Mouse (Mus musculus) liver, embryonic 13.5 days (tissue): Measurements from ENCODE around the gene Lonp2. TPM values are rescaled to one million over a fixed set of nuclear protein-coding genes. Genes with fewer than 3 reads are reported as not detected.

Experiments used
- ATAC-seq: fragments of 200-750 bp; cut with Nextera tagmentation; 2 replicates; pipeline ENCODE4 v1.8.0; 2017; ENCODE audit warnings: low read depth, mild to moderate bottlenecking, moderate number of reproducible peaks, moderate library complexity
- DNase-seq: peaks from one replicate; pipeline ENCODE4 v3.0.0; 2022
- H3K27ac ChIP-seq: fragments of 300-500 bp; sonication (generic); 2 replicates; pipeline ENCODE4 v1.5.1; 2015; ENCODE audit warnings: moderate library complexity, mild to moderate bottlenecking, inconsistent platforms
- H3K27me3 ChIP-seq: fragments of 300-500 bp; sonication (generic); 2 replicates; pipeline ENCODE4 v1.6.1; 2015; ENCODE audit warnings: mild to moderate bottlenecking, inconsistent platforms
- H3K36me3 ChIP-seq: fragments of 300-500 bp; sonication (generic); 2 replicates; pipeline ENCODE4 v1.6.1; 2015; ENCODE audit warnings: mild to moderate bottlenecking, inconsistent platforms
- H3K4me1 ChIP-seq: fragments of 300-500 bp; sonication (generic); replicated peaks from 2 replicates; pipeline ENCODE4 v1.6.1; 2015; ENCODE audit warnings: inconsistent platforms
- H3K4me2 ChIP-seq: fragments of 300-500 bp; sonication (generic); 2 replicates; pipeline ENCODE4 v1.6.1; 2015; ENCODE audit warnings: inconsistent platforms, mild to moderate bottlenecking, moderate library complexity
- H3K4me3 ChIP-seq: fragments of 300-500 bp; sonication (generic); replicated peaks from 2 replicates; pipeline ENCODE4 v1.5.1; 2015; ENCODE audit warnings: mild to moderate bottlenecking, inconsistent platforms
- H3K9ac ChIP-seq: fragments of 300-500 bp; sonication (generic); 2 replicates; pipeline ENCODE4 v1.6.1; 2015; ENCODE audit warnings: mild to moderate bottlenecking, inconsistent platforms
- H3K9me3 ChIP-seq: fragments of 300-500 bp; sonication (generic); replicated peaks from 2 replicates; pipeline ENCODE4 v1.6.1; 2016; ENCODE audit warnings: inconsistent platforms
- WGBS: fragments of 180-500 bp; shearing (Covaris S2); methylation state at CpG from one replicate; pipeline ENCODE4 v1.1.7; 2015; ENCODE audit not compliant: insufficient replicate concordance; 5-methylcytosine and 5-hydroxymethylcytosine counted together
- polyA plus RNA-seq: library from polyadenylated mRNA; unstranded; fragments of >200 nt; fragmentation: Nextera tagmentation; extraction: Ambion mirVana; gene quantifications from 2 replicates; pipeline ENCODE4 v1.2.1, GENCODE M21; 2015

Gene Lonp2
- polyA plus RNA-seq, 1 experiment from 2014 or later, result 34.5 TPM

DNA sequence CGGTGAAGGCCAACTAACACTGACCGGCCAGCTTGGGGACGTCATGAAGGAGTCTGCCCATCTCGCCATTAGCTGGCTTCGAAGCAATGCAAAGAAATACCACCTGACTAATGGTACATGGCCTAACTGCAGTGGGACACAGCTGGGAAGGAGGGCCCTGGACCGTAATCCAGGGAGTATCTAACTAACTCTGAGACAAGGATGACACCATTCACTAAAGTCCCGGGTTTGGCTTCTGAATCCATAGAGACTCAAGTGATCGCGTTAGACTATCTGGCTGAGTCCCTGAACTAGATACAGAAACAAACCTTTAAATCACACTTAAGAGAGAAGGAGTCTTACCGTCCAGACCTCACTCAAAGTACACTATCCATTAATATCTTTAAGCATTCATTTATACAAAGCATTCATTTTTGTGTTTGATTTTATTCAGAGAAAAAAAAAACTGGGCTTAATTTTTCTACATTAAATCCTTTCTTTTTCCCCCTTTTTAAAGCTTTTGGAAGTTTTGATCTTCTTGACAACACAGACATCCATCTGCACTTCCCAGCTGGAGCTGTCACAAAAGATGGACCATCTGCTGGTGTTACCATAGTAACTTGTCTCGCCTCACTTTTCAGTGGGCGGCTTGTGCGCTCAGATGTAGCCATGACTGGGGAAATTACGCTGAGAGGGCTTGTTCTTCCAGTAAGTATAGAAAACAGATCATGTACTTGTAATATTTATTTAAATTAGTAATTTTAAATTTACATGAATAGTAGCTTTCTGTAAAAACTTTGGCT is 89.8 kb downstream of the Lonp2 start:
- 0 out of 2 replicates have a peak overlapping the region, but pooled peaks have one; percentile 57 for H3K27ac ChIP-seq
- H3K36me3 ChIP-seq, result peaks cover 45% of the 10 kb centered on the region
- 84% methylated on average over 14 of the region's 14 CpGs for WGBS
- no peaks in the 10 kb centered on the region for H3K9me3 ChIP-seq
- H3K4me1 ChIP-seq, result peaks cover 27% of the 10 kb centered on the region
- no peak overlapping the region for H3K4me3 ChIP-seq
- no peaks in the 10 kb centered on the region for H3K27me3 ChIP-seq
- ATAC-seq (no peak), DNase-seq (no peak)
- no peak overlapping the region for H3K4me2 ChIP-seq
- no peak overlapping the region for H3K9ac ChIP-seq

DNA sequence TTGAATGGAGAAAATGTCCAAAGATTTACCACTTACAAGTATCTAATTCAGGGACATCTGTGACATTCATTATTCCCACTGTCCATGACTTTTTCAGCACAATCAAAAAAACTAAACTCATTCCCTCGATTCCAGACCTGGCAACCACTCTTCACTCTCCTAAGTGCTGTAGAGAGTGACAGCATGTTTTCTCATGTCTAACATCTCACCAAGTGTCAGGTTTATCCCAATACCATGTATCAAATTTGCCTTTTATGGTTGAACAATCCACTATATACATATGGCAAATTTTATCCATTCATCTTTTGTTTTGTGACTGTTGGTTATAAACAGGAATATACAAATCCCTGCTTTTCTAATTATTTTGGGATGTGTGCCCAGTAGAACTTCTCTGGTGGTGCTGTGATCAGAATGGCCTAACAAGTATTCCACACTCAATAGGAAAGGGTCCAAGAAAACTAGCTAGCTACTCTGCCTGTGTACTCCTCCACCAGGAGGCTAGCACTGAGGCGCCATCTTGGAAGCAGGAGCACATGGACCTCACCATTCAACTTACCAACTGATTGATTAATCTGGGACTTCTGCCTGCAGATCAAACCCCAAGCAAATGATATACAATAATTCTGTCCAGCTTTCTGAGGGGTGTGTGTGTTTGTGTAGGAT is 94.6 kb downstream of the Lonp2 start:
- Histone ChIP-seq H3K27me3 (no peaks in the 10 kb centered on the region), H3K9me3 (no peaks in the 10 kb centered on the region), H3K4me3 (no peak overlapping the region), H3K27ac (no peak overlapping the region), H3K4me2 (no peak overlapping the region), H3K9ac (no peak overlapping the region), H3K4me1 (peaks cover 4% of the 10 kb centered on the region), H3K36me3 (peaks cover 39% of the 10 kb centered on the region)
- WGBS, result 76% methylated on average over 2 of the region's 2 CpGs
- no peak for ATAC-seq
- no peak for DNase-seq

DNA sequence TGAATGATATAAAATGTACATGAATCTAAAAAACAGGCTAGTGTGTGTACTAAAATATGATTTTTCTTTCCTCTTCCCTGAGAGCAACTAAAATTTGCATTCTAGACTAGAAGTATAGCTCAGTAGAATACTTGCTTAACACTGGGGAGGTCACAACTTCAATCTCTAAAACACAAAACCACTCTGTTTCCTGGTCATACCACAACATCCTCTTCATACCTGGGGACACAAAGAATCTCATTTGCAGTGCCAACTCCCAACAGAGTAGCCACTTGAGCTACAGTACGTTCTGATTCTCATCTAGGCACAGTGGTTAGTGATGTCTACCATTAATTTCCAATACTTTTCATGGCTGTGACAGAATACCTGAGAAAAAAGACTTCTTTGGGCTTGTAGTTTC is 95.5 kb downstream of the Lonp2 start:
- WGBS, result 46% methylated on average over 1 of the region's 1 CpGs
- Histone ChIP-seq H3K9me3 (no peaks in the 10 kb centered on the region), H3K9ac (no peak overlapping the region), H3K27ac (no peak overlapping the region), H3K4me2 (no peak overlapping the region), H3K27me3 (no peaks in the 10 kb centered on the region), H3K36me3 (peaks cover 36% of the 10 kb centered on the region), H3K4me3 (no peak overlapping the region), H3K4me1 (peaks cover 3% of the 10 kb centered on the region; the same call in 1 of the 2 replicates)
- DNase-seq (no peak), ATAC-seq (no peak)

DNA sequence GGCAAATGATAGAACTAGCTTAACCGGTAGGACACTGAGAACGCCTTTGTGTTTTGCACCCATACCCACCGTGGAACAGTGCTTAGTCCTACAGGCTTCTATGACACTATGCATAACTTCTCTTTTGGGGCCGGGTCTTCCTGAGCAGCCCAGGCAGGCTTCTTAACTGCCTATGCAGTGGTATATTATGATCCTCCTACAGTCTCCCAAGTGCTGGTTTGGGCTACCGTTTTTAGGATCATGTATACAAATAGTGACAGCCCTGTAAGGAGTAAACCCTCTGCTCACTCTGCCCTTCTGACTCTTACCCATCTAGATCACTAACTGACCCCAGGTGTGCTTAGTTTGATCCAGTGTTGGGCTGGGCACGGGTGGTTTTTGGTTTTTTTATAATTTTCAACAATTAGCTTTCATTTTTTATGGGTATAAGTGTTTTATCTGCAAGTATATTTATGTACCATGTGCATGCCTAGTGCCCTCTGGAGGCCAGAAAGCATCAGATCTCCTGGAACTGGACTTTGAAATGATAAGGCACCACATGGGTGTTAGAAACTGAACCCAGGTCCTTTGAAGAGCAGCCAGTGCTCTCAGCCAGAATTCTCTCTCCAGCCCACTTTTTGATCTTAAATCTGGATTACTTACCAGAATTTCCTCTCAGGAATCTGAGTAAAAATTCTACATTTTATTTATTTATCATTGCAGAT is 97.1 kb downstream of the Lonp2 start:
- Histone ChIP-seq H3K27ac (no peak overlapping the region), H3K36me3 (peaks cover 34% of the 10 kb centered on the region), H3K4me2 (no peak overlapping the region), H3K9me3 (no peaks in the 10 kb centered on the region), H3K27me3 (no peaks in the 10 kb centered on the region), H3K9ac (no peak overlapping the region), H3K4me3 (no peak overlapping the region), H3K4me1 (0 out of 2 replicates have a peak, but pooled peaks cover 3% of the 10 kb centered on the region)
- ATAC-seq, result no peak
- 83% methylated on average over 6 of the region's 6 CpGs for WGBS
- no peak for DNase-seq

- Histone ChIP-seq H3K27ac (no peak overlapping the region), H3K27me3 (no peaks in the 10 kb centered on the region), H3K36me3 (peaks cover 28% of the 10 kb centered on the region), H3K9me3 (no peaks in the 10 kb centered on the region), H3K4me2 (no peak overlapping the region), H3K4me1 (0 out of 2 replicates have a peak, but pooled peaks cover 7% of the 10 kb centered on the region), H3K4me3 (no peak overlapping the region), H3K9ac (no peak overlapping the region)
- DNase-seq (no peak), ATAC-seq (no peak)
- WGBS, result 79% methylated on average over 2 of the region's 2 CpGs
These were observed 97.6 kb downstream of the Lonp2 start for GRCm38 (mm10) chr8:86721490-86721889.

DNA sequence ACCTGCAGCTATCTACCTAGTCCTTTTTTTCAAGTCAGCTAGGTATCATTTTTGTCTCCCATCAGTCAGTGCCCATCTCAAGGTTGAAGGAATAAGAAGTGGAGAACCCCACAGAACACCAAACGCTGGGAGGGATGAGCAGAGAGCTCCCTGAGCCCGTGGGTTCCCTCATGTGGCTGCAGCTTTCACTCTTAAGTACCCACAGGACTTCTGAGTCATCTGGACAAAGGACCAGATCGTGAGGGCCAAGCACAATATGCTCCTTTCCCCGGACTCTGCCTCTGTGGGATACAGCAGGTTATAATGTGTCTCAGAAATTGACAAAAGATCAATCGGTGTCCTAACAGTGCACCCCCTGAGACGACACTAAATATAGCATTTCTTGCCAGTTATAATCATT is 103.1 kb downstream of the Lonp2 start:
- H3K9ac ChIP-seq, result no peak overlapping the region
- H3K36me3 ChIP-seq, result peaks cover 16% of the 10 kb centered on the region
- H3K27ac ChIP-seq, result no peak overlapping the region
- H3K4me1 ChIP-seq, result peaks cover 36% of the 10 kb centered on the region
- WGBS, result 67% methylated on average over 6 of the region's 6 CpGs
- H3K9me3 ChIP-seq, result no peaks in the 10 kb centered on the region
- no peaks in the 10 kb centered on the region for H3K27me3 ChIP-seq
- DNase-seq, result no peak
- ATAC-seq, result no peak
- no peak overlapping the region for H3K4me2 ChIP-seq
- no peak overlapping the region for H3K4me3 ChIP-seq

- Histone ChIP-seq H3K27me3 (no peaks in the 10 kb centered on the region), H3K27ac (no peak overlapping the region; the same call in 1 of the 2 replicates), H3K4me1 (peaks cover 36% of the 10 kb centered on the region), H3K9me3 (no peaks in the 10 kb centered on the region), H3K4me2 (no peak overlapping the region), H3K36me3 (peaks cover 16% of the 10 kb centered on the region), H3K9ac (no peak overlapping the region), H3K4me3 (no peak overlapping the region)
- 0 out of 2 replicates have a peak, but pooled peaks have one; percentile 15 for ATAC-seq
- 74% methylated on average over 19 of the region's 19 CpGs for WGBS
- no peak for DNase-seq
These were observed 104.5 kb downstream of the Lonp2 start for GRCm38 (mm10) chr8:86728224-86728950.

DNA sequence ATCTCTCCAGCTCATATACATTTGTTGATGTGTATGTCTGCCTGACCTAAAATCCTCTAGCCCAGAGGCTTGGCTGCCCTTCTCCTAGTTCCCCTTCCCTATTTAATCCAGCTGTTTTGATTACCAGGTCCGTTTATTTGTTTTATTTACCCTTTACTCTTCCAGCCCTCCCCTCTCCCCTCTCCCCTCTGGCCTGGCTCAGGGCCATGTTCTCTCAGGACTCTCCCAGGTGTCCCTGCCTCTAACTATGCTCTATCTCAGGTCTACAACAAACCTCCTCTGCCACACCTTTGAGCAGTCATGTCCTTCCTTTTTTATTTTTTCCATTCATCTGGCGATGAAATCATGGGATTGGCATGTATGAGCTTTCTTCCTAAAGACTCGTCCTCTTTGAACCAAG is 106.5 kb downstream of the Lonp2 start:
- peaks cover 10% of the 10 kb centered on the region for H3K36me3 ChIP-seq
- WGBS, result 54% methylated on average over 3 of the region's 3 CpGs
- no peaks in the 10 kb centered on the region for H3K9me3 ChIP-seq
- ATAC-seq (no peak), DNase-seq (no peak)
- no peak overlapping the region for H3K4me2 ChIP-seq
- H3K4me1 ChIP-seq, result peaks cover 48% of the 10 kb centered on the region
- H3K27me3 ChIP-seq, result no peaks in the 10 kb centered on the region
- H3K4me3 ChIP-seq, result no peak overlapping the region
- no peak overlapping the region for H3K9ac ChIP-seq
- H3K27ac ChIP-seq, result no peak overlapping the region

GRCm38 (mm10) chr8:86730860-86731259 is 107.0 kb downstream of the Lonp2 start:
- Histone ChIP-seq H3K27ac (no peak overlapping the region), H3K9me3 (no peaks in the 10 kb centered on the region), H3K4me2 (no peak overlapping the region), H3K9ac (no peak overlapping the region), H3K27me3 (no peaks in the 10 kb centered on the region), H3K4me3 (no peak overlapping the region), H3K36me3 (peaks cover 8% of the 10 kb centered on the region), H3K4me1 (peaks cover 53% of the 10 kb centered on the region)
- no peak for DNase-seq
- 87% methylated on average over 1 of the region's 1 CpGs for WGBS
- no peak for ATAC-seq

DNA sequence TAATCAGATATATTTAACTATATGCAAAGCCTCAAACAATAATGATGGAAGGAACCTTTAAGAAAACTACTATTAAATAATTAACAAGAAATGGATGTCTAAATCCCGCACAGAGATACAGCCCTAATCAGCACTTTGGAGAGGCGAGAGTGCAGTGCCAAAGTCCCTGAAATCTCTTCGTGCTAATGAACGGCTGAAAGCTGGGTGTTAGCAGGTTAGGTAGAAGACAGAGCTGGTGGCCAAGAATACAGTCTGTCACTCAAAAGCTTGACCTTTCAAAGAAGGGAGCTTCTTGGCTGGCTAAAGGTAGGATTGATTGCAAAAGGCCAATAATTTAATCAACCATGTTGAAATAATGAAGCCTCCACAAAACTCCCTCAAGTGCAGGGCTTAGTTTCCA is 110.3 kb downstream of the Lonp2 start:
- no peak overlapping the region for H3K27ac ChIP-seq
- H3K36me3 ChIP-seq, result no peaks in the 10 kb centered on the region
- no peak overlapping the region for H3K9ac ChIP-seq
- DNase-seq (no peak), ATAC-seq (no peak)
- 78% methylated on average over 4 of the region's 4 CpGs for WGBS
- peaks cover 58% of the 10 kb centered on the region for H3K4me1 ChIP-seq
- H3K4me3 ChIP-seq, result no peak overlapping the region
- H3K27me3 ChIP-seq, result no peaks in the 10 kb centered on the region
- H3K4me2 ChIP-seq, result no peak overlapping the region
- H3K9me3 ChIP-seq, result no peaks in the 10 kb centered on the region

DNA sequence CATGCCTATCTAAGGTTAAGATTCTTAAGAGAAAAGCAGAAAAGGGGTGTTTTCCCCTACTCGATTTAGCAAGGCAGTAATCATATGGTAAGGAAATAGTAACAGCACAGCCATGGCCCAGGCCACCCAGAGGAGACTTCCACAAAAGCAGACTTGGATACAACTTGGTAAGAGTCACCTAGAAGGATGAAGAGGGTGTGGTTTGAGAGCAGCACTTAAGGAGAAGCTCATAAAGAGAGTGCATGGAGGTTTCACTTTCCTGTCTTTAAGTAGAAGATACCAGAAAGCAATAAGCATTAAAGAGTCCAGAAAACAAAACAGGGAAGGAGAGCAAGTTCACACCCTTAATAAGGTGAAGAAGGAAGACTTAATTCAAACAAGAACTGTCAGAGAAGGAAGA is 111.1 kb downstream of the Lonp2 start:
- 0 out of 2 replicates have a peak overlapping the region, but pooled peaks have one; percentile 5 for H3K27ac ChIP-seq
- no peaks in the 10 kb centered on the region for H3K9me3 ChIP-seq
- H3K27me3 ChIP-seq, result no peaks in the 10 kb centered on the region
- H3K4me2 ChIP-seq, result no peak overlapping the region
- no peak overlapping the region for H3K4me3 ChIP-seq
- DNase-seq, result no peak
- H3K4me1 ChIP-seq, result peaks cover 61% of the 10 kb centered on the region
- no peak for ATAC-seq
- H3K9ac ChIP-seq, result no peak overlapping the region
- WGBS, result 51% methylated on average over 1 of the region's 1 CpGs
- no peaks in the 10 kb centered on the region for H3K36me3 ChIP-seq
